Mouse (Mus musculus): ENCODE measurements around the gene Sgtb.

DNA sequence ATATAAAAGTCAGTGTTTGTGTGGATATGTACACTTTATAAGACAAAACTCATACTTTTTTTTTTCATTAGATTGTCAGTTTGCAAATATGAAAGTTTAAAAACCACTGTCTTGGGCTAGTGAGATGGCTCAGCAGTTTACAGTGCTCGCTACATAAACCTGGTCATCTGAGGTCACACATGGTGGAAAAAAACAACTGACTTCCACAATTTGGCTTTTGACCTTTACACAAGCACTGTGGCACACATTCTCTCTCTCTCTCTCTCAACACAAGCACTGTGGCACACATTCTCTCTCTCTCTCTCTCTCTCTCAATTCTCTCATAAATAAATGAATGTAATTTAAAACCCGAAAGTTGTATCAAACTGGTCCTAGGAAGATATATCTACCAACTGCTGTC is 23.0 kb downstream of the Sgtb start:
- TF ChIP-seq CTCF (IDR thresholded peaks at IDR 0.05; ENCODE audit: borderline replicate concordance, control insufficient read depth, extremely low read depth, insufficient read depth, low read length, poor library complexity), result no peak
- no peak for TF ChIP-seq POLR2A (IDR thresholded peaks at IDR 0.05; ENCODE audit: control insufficient read depth, extremely low read depth, insufficient read depth, low read length, poor library complexity)

Data from thymus, adult 2 months (tissue).